Mouse (Mus musculus) G1E-ER4 (cell line): ENCODE results near the gene 5730596B20Rik. TPM values are rescaled to one million over a fixed set of nuclear protein-coding genes. Genes with fewer than 3 reads are reported as not detected.

Experiments
- GATA1 ChIP-seq: IDR thresholded peaks from one replicate; pipeline ENCODE4 v1.8.0; 2012; ENCODE audit warnings: low read length, inconsistent platforms
- polyA plus RNA-seq: library from polyadenylated mRNA; stranded (reverse); fragments of >175 nt; gene quantifications from 2 replicates; pipeline ENCODE4 v1.2.3, GENCODE M21; 2012

Gene 5730596B20Rik
- polyA plus RNA-seq, 1 experiment: not detected

DNA sequence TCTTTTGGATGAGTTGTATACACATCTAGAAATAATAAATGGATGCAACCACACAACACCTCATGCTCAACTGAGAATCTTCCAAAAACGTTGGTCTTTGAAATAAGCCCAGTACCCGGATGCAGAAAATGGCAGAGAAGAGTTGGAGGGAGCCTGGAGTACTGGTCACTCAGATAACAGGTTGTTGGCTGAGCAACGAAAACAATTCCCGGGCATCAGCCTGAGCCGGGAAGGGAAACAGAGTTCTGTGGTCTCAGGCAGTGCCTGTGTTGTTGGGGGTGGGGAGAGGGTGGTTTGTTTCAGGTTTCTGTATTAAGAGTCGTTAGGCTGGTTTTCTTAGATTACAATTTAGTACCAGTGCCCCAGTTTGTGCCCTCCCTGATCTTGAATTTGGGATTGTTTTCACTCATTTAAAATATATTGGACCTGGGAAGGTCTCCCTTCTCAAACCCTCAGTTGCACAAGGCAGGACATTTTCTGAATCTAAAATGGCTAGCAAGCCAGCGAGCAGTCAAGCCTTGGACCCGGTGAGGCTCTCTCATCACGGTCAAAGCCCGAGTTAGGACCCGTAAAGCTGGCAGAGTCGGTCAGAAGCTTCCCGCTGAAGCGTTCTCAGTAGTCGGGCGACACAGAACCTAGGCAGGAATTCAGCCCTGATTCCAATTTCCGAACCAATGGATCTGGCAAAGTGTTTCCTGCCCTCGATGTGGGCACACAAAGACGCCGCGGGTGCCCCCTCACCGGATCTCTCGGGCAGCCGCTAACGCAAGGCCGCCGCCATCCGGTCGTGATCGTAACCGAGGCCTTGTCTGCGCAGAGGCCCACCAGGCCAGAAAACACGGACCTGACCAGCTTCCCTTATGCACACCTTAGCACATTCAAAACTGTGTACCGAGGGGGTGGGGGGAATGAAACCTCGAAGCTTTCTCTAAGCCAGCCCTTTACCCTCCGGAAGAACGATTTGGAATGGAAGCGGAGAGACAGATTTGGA, 51.5 kb downstream of the 5730596B20Rik start:
- no peak for TF ChIP-seq GATA1

DNA sequence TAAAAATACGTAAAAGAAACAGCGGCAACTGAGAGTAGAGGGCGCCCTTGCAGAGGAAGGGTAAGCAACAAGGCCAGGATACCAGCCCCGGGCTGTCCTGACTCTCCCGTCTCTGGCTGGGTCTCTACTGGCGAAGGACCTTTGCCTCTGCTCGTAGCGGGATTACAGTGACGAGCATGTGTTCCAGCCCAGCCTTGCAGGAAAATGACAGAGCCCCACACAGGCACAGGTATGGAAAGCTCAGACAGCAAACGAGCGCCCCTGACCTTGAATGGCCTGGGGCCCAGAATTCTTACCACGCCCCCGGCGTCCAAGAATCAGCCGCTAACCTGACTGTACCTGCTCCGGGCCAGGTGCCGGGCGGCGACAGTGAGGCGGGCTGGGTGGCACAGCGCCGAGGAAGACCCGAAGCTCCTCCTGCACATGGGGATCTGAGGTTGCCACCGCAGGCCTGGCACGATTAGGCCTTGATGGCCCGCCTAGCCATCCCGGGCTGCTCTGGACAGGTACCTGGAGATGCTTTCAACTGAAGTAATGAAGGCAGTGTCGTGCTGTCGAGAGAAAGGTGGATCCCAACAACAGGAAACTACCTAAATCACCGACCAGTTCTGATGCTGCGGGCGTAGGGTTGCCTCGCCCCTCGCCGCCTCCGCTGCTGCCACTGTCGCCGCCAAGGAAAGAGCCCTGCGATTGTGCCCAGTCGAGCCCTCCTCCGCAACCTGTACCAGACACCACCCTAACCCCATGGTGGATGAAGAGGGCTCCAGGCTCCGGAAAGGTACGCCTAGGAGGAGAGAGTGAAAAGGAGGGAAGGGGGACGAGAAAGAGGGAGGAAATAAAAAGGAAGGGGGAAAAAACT, 52.5 kb downstream of the 5730596B20Rik start:
- no peak for TF ChIP-seq GATA1

Other genes starting within 250 kb of the 5730596B20Rik start
- gene Skap2, start 164.9 kb upstream of the 5730596B20Rik start, polyA plus RNA-seq: 2.6 and 2.9 TPM in 2 replicates
- not detected in 2 replicates for gene Hoxa1, start 19.2 kb upstream of the 5730596B20Rik start, polyA plus RNA-seq
- gene Hoxa2, start 12.7 kb upstream of the 5730596B20Rik start, polyA plus RNA-seq: not detected in 2 replicates
- not detected in 2 replicates for gene Hoxa4, start 14.3 kb downstream of the 5730596B20Rik start, polyA plus RNA-seq
- gene Hoxa5, start 27.1 kb downstream of the 5730596B20Rik start, polyA plus RNA-seq: not detected in 2 replicates
- gene Hoxa6, start 31.2 kb downstream of the 5730596B20Rik start, polyA plus RNA-seq: not detected in 2 replicates
- not detected in 2 replicates for gene Hoxa3, start 35.8 kb downstream of the 5730596B20Rik start, polyA plus RNA-seq
- gene Gm28308, start 35.8 kb downstream of the 5730596B20Rik start, polyA plus RNA-seq: not detected in 2 replicates
- not detected in 2 replicates for gene Hoxa7, start 44.4 kb downstream of the 5730596B20Rik start, polyA plus RNA-seq
- not detected in 2 replicates for gene Hoxa9, start 53.6 kb downstream of the 5730596B20Rik start, polyA plus RNA-seq
- not detected in 2 replicates for gene Hoxa10, start 63.4 kb downstream of the 5730596B20Rik start, polyA plus RNA-seq
- gene Hoxa11, start 68.3 kb downstream of the 5730596B20Rik start, polyA plus RNA-seq: not detected in 2 replicates
- not detected in 2 replicates for gene Hoxa13, start 83.4 kb downstream of the 5730596B20Rik start, polyA plus RNA-seq
- not detected in 2 replicates for gene Evx1, start 136.0 kb downstream of the 5730596B20Rik start, polyA plus RNA-seq